Mouse (Mus musculus) kidney, embryonic 14.5 days (tissue): ENCODE measurements at regions not wholly inside any gene's neighbourhood (a gene's known extent, or its start where the extent isn't known, plus 50 kb on each side); places are given as distances from the start of the nearest gene placed in this dataset.

Experiments used
- ATAC-seq: fragments of 200-750 bp; cut with Nextera tagmentation; 2 replicates; pipeline ENCODE4 v1.8.0; 2017; ENCODE audit warnings: moderate number of reproducible peaks, mild to moderate bottlenecking, moderate TSS enrichment, moderate library complexity; ENCODE audit not compliant: low FRiP score, low TSS enrichment
- H3K27ac ChIP-seq: fragments of 300-500 bp; sonication (generic); 2 replicates; pipeline ENCODE4 v1.5.1; 2014; ENCODE audit warnings: low read depth, mild to moderate bottlenecking, low read length, moderate library complexity, mixed read lengths
- H3K27me3 ChIP-seq: fragments of 300-500 bp; sonication (generic); 2 replicates; pipeline ENCODE4 v1.6.1; 2014; ENCODE audit warnings: mild to moderate bottlenecking, low read length; ENCODE audit not compliant: control insufficient read depth, insufficient read depth
- H3K36me3 ChIP-seq: fragments of 300-500 bp; sonication (generic); 2 replicates; pipeline ENCODE4 v1.6.1; 2014; ENCODE audit warnings: low read length, mixed read lengths; ENCODE audit not compliant: control insufficient read depth, insufficient read depth
- H3K4me1 ChIP-seq: fragments of 300-500 bp; sonication (generic); 2 replicates; pipeline ENCODE4 v1.6.1; 2014; ENCODE audit warnings: low read length, mixed read lengths; ENCODE audit not compliant: control insufficient read depth, insufficient read depth
- H3K4me2 ChIP-seq: fragments of 300-500 bp; sonication (generic); replicated peaks from 2 replicates; pipeline ENCODE4 v1.6.1; 2014; ENCODE audit warnings: low read depth, mild to moderate bottlenecking, low read length
- H3K4me3 ChIP-seq: fragments of 300-500 bp; sonication (generic); 2 replicates; pipeline ENCODE4 v1.5.1; 2014; ENCODE audit warnings: mild to moderate bottlenecking, low read length
- H3K9ac ChIP-seq: fragments of 300-500 bp; sonication (generic); 2 replicates; pipeline ENCODE4 v1.6.1; 2014; ENCODE audit warnings: low read depth, mild to moderate bottlenecking, low read length, moderate library complexity
- H3K9me3 ChIP-seq: fragments of 300-500 bp; sonication (generic); 2 replicates; pipeline ENCODE4 v1.6.1; 2016; ENCODE audit warnings: low read length; ENCODE audit not compliant: control insufficient read depth
- WGBS: fragments of 180-500 bp; shearing (Covaris S2); extraction: QIAGEN DNeasy Blood & Tissue Kit; methylation state at CpG from one replicate; pipeline ENCODE4 v1.1.7; 2014; 5-methylcytosine and 5-hydroxymethylcytosine counted together

DNA sequence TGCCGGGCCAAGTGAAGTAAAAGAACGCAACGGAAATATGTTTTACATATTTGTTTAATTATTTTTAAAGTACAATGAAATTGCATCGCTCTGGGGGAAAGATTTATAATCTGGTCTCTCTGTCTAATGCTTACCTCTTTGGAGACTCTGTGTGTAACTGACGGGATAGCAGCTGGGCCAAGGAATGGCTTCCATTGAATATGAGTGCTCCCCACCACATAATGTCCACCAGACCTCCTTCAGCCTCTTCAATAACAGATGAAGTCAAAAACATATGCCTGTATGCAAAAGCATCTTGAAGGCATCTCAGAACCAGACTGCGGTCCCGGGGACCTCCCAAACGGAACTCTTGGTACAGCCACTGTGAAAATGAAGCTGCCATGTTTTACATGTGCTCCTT lies 531.0 kb downstream of the Zfp536 start:
- H3K9me3 ChIP-seq, result no peaks in the 10 kb centered on the region
- WGBS, result 91% methylated on average over 8 of the region's 8 CpGs

DNA sequence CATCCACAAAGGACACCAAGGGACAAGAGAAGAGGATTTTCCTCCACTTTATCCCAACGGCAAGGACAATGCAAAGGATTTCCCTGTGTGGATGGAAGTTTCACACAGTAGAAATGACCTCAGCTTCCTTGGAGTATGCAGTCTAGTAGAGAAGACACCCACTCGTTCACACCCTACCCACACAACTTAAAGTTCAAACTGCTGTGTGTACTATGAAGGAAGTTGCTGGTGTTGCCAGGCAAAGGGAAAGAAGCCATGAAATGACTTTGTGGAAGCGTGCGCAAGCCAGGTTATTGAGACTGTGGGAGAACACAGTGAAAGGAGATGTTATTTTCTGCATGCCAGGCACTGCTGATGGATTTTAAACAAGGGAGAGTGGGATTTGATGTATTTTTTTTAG lies 527.3 kb downstream of the Zfp536 start:
- no peak overlapping the region for H3K4me3 ChIP-seq
- no peak overlapping the region for H3K27ac ChIP-seq
- ATAC-seq, result no peak
- H3K9me3 ChIP-seq, result no peaks in the 10 kb centered on the region
- H3K27me3 ChIP-seq, result no peaks in the 10 kb centered on the region
- H3K36me3 ChIP-seq, result no peaks in the 10 kb centered on the region
- 86% methylated on average over 4 of the region's 4 CpGs for WGBS
- no peak overlapping the region for H3K9ac ChIP-seq
- H3K4me2 ChIP-seq, result no peak overlapping the region
- no peaks in the 10 kb centered on the region for H3K4me1 ChIP-seq

More for the DNA sequence above, 531.0 kb downstream of the Zfp536 start:
- no peak for ATAC-seq
- Histone ChIP-seq H3K4me2 (no peak overlapping the region), H3K36me3 (no peaks in the 10 kb centered on the region), H3K27ac (no peak overlapping the region), H3K9ac (no peak overlapping the region), H3K4me3 (no peak overlapping the region), H3K4me1 (no peaks in the 10 kb centered on the region), H3K27me3 (no peaks in the 10 kb centered on the region)

DNA sequence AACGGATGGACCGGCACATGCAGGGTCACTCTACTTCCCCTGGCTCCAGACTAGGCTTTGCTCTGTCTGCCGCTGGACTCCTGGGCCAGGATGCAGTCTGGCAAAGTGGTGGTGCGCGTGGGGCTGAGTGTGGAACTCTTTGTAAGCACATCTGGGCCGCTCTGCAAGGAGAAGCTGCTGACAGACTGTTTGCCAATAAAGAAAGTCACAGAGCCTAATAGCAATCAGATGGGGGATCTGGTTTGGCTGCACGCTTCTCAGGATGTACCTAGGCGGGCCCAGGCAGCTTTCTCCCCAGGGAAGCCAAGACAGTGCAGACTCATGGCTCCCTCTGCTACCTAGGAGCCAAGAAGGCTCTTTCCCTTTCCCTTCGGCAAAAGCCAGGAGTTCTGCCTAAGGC lies 519.0 kb downstream of the Zfp536 start:
- no peak overlapping the region for H3K4me3 ChIP-seq
- H3K27ac ChIP-seq, result no peak overlapping the region
- no peaks in the 10 kb centered on the region for H3K27me3 ChIP-seq
- H3K4me1 ChIP-seq, result no peaks in the 10 kb centered on the region
- 79% methylated on average over 9 of the region's 9 CpGs for WGBS
- no peak overlapping the region for H3K9ac ChIP-seq
- H3K36me3 ChIP-seq, result no peaks in the 10 kb centered on the region
- ATAC-seq, result no peak
- H3K9me3 ChIP-seq, result no peaks in the 10 kb centered on the region
- H3K4me2 ChIP-seq, result no peak overlapping the region

DNA sequence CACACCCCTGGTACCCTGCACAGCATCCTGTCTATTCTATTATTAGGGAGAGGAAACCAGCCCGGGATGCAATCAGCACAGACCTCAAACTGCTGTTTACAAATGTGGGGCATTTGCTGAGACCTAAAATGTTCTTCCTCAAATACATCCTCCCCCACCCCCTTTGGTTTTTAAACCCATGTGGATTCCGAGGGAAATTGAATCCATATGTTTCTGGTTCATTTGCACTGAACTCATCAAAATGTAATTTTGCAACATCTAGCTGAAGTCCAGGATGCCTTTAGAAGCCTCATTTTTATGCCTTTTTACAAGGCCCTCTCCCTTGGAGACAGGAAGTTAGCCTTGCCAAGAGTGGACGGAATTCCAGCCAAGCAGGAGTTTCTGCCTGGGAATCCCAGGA lies 517.6 kb downstream of the Zfp536 start:
- no peak for ATAC-seq
- Histone ChIP-seq H3K4me1 (no peaks in the 10 kb centered on the region), H3K36me3 (no peaks in the 10 kb centered on the region), H3K27ac (no peak overlapping the region), H3K9me3 (no peaks in the 10 kb centered on the region), H3K4me2 (no peak overlapping the region), H3K9ac (no peak overlapping the region), H3K4me3 (no peak overlapping the region), H3K27me3 (no peaks in the 10 kb centered on the region)
- 47% methylated on average over 3 of the region's 3 CpGs for WGBS

DNA sequence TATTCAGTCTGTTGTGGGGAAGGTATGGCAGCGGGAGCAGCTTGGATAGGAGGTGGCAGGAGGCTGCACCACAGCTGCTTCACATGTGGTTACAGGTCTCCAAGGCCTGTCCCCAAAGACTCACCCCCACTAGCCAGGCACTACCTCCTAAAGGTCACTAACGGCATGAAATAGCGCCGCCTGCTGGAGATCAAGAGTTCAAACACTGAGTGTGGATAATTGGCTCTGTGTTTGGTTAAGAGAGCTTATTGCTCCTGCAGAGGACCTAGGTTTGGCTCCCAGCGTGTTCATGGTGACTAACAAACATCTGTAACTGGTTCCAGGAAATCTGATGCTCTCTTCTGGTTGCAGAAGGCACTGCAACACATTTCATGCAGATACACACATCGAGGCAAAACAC lies 514.1 kb downstream of the Zfp536 start:
- H3K4me3 ChIP-seq, result no peak overlapping the region
- no peak overlapping the region for H3K9ac ChIP-seq
- H3K4me2 ChIP-seq, result no peak overlapping the region
- WGBS, result 47% methylated on average over 6 of the region's 6 CpGs
- H3K36me3 ChIP-seq, result no peaks in the 10 kb centered on the region
- H3K4me1 ChIP-seq, result no peaks in the 10 kb centered on the region
- no peaks in the 10 kb centered on the region for H3K27me3 ChIP-seq
- no peak overlapping the region for H3K27ac ChIP-seq
- no peak for ATAC-seq
- H3K9me3 ChIP-seq, result no peaks in the 10 kb centered on the region

DNA sequence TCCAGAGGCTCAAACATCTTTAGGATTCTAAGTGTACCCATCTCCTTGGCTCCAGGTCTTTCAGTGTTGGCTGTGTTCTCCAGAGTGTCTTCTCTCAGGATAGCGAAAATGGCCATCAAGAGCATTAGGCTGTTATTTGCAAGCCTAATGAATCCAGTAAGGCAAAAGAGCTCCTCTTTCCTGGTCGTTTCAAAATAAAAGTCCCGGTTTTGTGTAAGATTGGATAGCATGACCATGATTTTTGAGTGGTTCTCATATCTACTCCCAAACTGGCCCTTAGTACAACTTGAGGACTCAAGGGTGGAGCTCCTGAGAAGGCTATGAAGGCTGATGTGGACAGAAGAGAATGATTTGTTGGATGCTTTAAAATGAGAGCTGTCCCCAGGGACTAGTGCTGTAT lies 510.6 kb downstream of the Zfp536 start:
- Histone ChIP-seq H3K9me3 (no peaks in the 10 kb centered on the region), H3K4me1 (no peaks in the 10 kb centered on the region), H3K9ac (no peak overlapping the region), H3K36me3 (no peaks in the 10 kb centered on the region), H3K27me3 (no peaks in the 10 kb centered on the region), H3K4me3 (no peak overlapping the region), H3K27ac (no peak overlapping the region), H3K4me2 (no peak overlapping the region)
- ATAC-seq, result no peak
- 50% methylated on average over 3 of the region's 3 CpGs for WGBS

DNA sequence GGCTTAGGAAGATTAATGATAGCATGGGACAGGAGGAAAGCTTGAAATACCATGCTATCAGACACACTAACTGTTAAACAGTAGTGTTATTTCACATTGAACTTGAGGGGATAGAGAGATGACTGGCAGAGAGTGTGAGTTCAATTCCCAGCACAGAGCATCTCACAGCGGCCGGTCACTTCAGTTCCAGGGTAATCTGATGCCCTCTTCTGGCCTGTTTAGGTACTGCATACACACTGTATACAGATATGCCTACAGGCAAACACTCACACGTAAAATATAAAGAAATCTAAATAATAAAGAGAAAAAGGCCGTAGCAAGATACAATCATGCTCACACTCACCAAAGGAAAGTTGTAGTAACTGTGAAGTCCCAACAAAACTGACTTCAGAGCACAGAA lies 506.0 kb downstream of the Zfp536 start:
- Histone ChIP-seq H3K4me3 (no peak overlapping the region), H3K36me3 (no peaks in the 10 kb centered on the region), H3K27me3 (no peaks in the 10 kb centered on the region), H3K4me1 (no peaks in the 10 kb centered on the region), H3K9me3 (no peaks in the 10 kb centered on the region), H3K4me2 (no peak overlapping the region), H3K27ac (no peak overlapping the region), H3K9ac (no peak overlapping the region)
- 83% methylated on average over 4 of the region's 4 CpGs for WGBS
- ATAC-seq, result no peak

DNA sequence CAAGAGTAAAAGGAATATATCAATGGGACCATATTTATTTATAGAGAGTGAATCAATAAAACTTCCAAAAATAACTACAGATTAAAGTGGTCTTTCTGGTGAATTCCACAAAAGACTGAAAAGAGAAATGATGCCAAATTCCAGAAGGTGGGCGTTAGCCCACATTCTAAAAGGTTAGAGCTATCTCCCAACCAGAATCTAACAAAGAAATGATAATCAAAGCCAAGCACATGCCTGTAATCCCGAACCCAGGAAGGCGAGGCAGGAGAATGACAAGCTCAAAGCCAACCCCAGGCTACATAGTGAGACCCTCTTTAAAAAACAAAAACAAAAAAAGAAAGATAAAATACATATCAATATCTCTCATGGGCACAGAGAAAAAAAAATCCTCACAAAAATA lies 502.6 kb downstream of the Zfp536 start:
- no peak for ATAC-seq
- WGBS, result 82% methylated on average over 3 of the region's 3 CpGs
- no peak overlapping the region for H3K4me3 ChIP-seq

DNA sequence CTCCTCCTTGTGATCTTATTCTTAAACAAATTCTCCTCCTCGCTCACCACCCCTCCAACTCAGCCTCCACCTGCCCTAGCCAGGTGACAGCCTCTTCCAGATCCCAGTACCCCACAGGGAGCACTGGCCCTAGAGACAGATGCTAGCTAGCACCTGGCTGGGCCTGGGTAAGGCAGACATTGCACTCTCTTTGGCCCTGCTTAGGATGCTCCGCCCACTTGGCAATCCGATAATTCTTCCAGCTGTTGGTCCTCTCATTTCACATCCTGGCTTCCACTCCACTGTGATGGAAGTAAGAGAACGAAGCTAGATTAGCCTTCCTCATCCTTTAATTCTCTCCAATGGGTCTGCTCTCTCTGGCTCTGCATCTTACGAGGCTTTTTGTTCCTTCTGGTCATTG lies 483.4 kb downstream of the Zfp536 start:
- Histone ChIP-seq H3K9ac (no peak overlapping the region), H3K27ac (no peak overlapping the region), H3K36me3 (no peaks in the 10 kb centered on the region), H3K4me1 (peaks cover 10% of the 10 kb centered on the region; the same call in 1 of the 2 replicates), H3K27me3 (no peaks in the 10 kb centered on the region), H3K9me3 (no peaks in the 10 kb centered on the region), H3K4me2 (peak overlapping the region; percentile 36), H3K4me3 (no peak overlapping the region)
- no peak for ATAC-seq
- WGBS, result 32% methylated on average over 5 of the region's 5 CpGs

More for the DNA sequence above, 502.6 kb downstream of the Zfp536 start:
- no peak overlapping the region for H3K9ac ChIP-seq
- H3K36me3 ChIP-seq, result no peaks in the 10 kb centered on the region
- H3K4me1 ChIP-seq, result no peaks in the 10 kb centered on the region
- no peaks in the 10 kb centered on the region for H3K9me3 ChIP-seq
- no peak overlapping the region for H3K4me2 ChIP-seq
- no peak overlapping the region for H3K27ac ChIP-seq
- H3K27me3 ChIP-seq, result 0 out of 2 replicates have a peak, but pooled peaks cover 2% of the 10 kb centered on the region
